Mouse (Mus musculus): ENCODE measurements around the gene Sept3.

- TF ChIP-seq GATA1 (IDR thresholded peaks at IDR 0.05; ENCODE audit: low read length), result no peak
- TF ChIP-seq TAL1 (IDR thresholded peaks at IDR 0.05; ENCODE audit: low read length), result no peak
Measured at GRCm38 (mm10) chr15:82251579-82251978, 23.1 kb upstream of the Sept3 start.
